Mouse (Mus musculus) forebrain, embryonic 12.5 days (tissue): Measurements from ENCODE around the gene Slc8a1. TPM values are rescaled to one million over a fixed set of nuclear protein-coding genes. Genes with fewer than 3 reads are reported as not detected.

Experiments
- ATAC-seq: fragments of 200-750 bp; cut with Nextera tagmentation; 2 replicates; pipeline ENCODE4 v1.8.0; 2017; ENCODE audit warnings: moderate TSS enrichment; ENCODE audit not compliant: low FRiP score
- H3K27ac ChIP-seq: fragments of 300-500 bp; sonication (generic); 2 replicates; pipeline ENCODE4 v1.5.1; 2016; ENCODE audit warnings: mild to moderate bottlenecking
- H3K27me3 ChIP-seq: fragments of 300-500 bp; sonication (generic); 2 replicates; pipeline ENCODE4 v1.6.1; 2016; ENCODE audit warnings: mild to moderate bottlenecking
- H3K36me3 ChIP-seq: fragments of 300-500 bp; sonication (generic); replicated peaks from 2 replicates; pipeline ENCODE4 v1.6.1; 2016; ENCODE audit warnings: mild to moderate bottlenecking
- H3K4me1 ChIP-seq: fragments of 300-500 bp; sonication (generic); 2 replicates; pipeline ENCODE4 v1.6.1; 2016
- H3K4me2 ChIP-seq: fragments of 300-500 bp; sonication (generic); 2 replicates; pipeline ENCODE4 v1.6.1; 2016; ENCODE audit warnings: mild to moderate bottlenecking, moderate library complexity
- H3K4me3 ChIP-seq: fragments of 300-500 bp; sonication (generic); replicated peaks from 2 replicates; pipeline ENCODE4 v1.5.1; 2016; ENCODE audit warnings: mild to moderate bottlenecking
- H3K9ac ChIP-seq: fragments of 300-500 bp; sonication (generic); 2 replicates; pipeline ENCODE4 v1.6.1; 2016; ENCODE audit warnings: mild to moderate bottlenecking
- H3K9me3 ChIP-seq: fragments of 300-500 bp; sonication (generic); 2 replicates; pipeline ENCODE4 v1.6.1; 2016
- WGBS: fragments of 180-500 bp; shearing (Covaris S2); methylation state at CpG from one replicate; pipeline ENCODE4 v1.1.7; 2016; 5-methylcytosine and 5-hydroxymethylcytosine counted together
- polyA plus RNA-seq: library from polyadenylated mRNA; unstranded; fragments of >200 nt; fragmentation: Nextera tagmentation; extraction: Ambion mirVana; gene quantifications from 2 replicates; pipeline ENCODE4 v1.2.1, GENCODE M21; 2016

Gene Slc8a1
- polyA plus RNA-seq, 1 experiment from 2014 or later, result 5.0 TPM

GRCm38 (mm10) chr17:81360032-81360431 is 378.1 kb downstream of the Slc8a1 start:
- Histone ChIP-seq H3K9ac (no peak overlapping the region), H3K4me2 (no peak overlapping the region), H3K4me1 (no peaks in the 10 kb centered on the region), H3K27ac (no peak overlapping the region), H3K9me3 (peaks cover 12% of the 10 kb centered on the region), H3K36me3 (no peaks in the 10 kb centered on the region), H3K4me3 (no peak overlapping the region), H3K27me3 (no peaks in the 10 kb centered on the region)
- no peak for ATAC-seq
- WGBS, result 89% methylated on average over 4 of the region's 4 CpGs

- H3K9ac ChIP-seq, result no peak overlapping the region
- ATAC-seq, result no peak
- no peaks in the 10 kb centered on the region for H3K9me3 ChIP-seq
- H3K4me1 ChIP-seq, result no peaks in the 10 kb centered on the region
- H3K27ac ChIP-seq, result no peak overlapping the region
- H3K4me3 ChIP-seq, result no peak overlapping the region
- H3K36me3 ChIP-seq, result no peaks in the 10 kb centered on the region
- no peak overlapping the region for H3K4me2 ChIP-seq
- no peaks in the 10 kb centered on the region for H3K27me3 ChIP-seq
- 62% methylated on average over 7 of the region's 7 CpGs for WGBS
Measured at GRCm38 (mm10) chr17:81336024-81336754, 402.0 kb downstream of the Slc8a1 start.

DNA sequence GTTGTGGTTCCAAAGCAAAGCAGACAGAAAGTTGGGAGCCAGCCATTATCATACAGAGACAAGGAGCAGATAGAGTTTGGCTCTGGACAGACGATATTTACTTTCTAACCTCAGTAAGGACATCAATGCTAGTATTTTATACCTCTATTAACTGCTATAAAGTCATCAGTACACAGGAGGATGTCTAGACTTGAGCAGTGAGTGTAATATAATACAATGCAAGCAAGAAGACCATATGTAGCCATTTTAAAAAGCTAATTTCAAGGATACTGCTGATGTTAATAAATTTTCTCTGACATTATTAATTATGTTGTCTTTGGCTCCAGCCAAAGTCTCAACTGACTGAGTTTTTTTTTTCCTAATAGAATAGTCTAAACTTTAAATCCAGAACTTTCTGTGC is 402.7 kb downstream of the Slc8a1 start:
- Histone ChIP-seq H3K4me1 (no peaks in the 10 kb centered on the region), H3K9ac (no peak overlapping the region), H3K27ac (no peak overlapping the region), H3K27me3 (no peaks in the 10 kb centered on the region), H3K9me3 (no peaks in the 10 kb centered on the region), H3K36me3 (no peaks in the 10 kb centered on the region), H3K4me2 (no peak overlapping the region), H3K4me3 (no peak overlapping the region)
- WGBS, result 81% methylated on average over 1 of the region's 1 CpGs
- no peak for ATAC-seq
